Mouse (Mus musculus) erythroblast, embryonic 14.5 days (primary cell): ENCODE data around the gene Rwdd1.

Experiments used
- GATA1 ChIP-seq: IDR thresholded peaks from 2 replicates; pipeline ENCODE4 v1.6.1; 2012; ENCODE audit warnings: low read length, inconsistent platforms, mixed read lengths
- TAL1 ChIP-seq: IDR thresholded peaks from 3 replicates; pipeline ENCODE4 v1.6.1; 2012; ENCODE audit warnings: low read length, inconsistent platforms, mixed read lengths

- TF ChIP-seq GATA1 (no peak), TAL1 (no peak)
These were observed 6.2 kb downstream of the Rwdd1 start for GRCm38 (mm10) chr10:34013241-34013640.
